In the genomic region with DNA sequence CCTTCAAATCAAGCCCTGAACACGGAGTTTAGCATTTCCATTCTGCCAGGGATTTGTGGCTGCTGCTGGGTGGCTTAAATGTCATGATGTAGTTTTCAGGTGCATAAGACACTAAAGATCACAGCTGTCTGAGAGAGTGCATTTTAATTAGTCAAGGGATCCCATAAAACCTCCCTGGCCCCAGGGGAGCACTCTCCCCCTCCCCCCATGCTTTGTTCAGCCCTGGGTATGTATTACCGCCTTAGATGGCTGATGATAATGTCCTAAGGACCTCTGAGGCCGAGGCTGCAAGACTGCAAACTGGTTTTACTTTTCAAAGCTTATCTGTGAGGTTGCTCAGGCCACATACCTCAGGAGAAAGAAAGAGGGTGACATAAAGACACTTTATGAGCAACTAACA, we compare ENCODE assay signal across 26 mouse cellular contexts. TPM values are rescaled to one million over a fixed set of nuclear protein-coding genes. Genes with fewer than 3 reads are reported as not detected.
A peak's percentile ranks its signal among the peaks of the same experiment; 100 is the strongest.
DNase-seq lines count a peak whose midpoint lies in the region; ATAC-seq and TF ChIP-seq lines count a peak whose summit lies in the region.
"Had no signal": no experiment of that assay in that cellular context is flagged by ENCODE, and none has a peak within 500 bp of the region (broad histone marks: within the 10 kb centered on the region; RNA-seq: fewer than 3 reads in every experiment).

No protein-coding gene starts in this region.

- no peak for TF ChIP-seq POLR2A in brain, embryonic 14.5 days (IDR thresholded peaks at IDR 0.05; ENCODE audit: borderline replicate concordance, extremely low read depth, insufficient read depth, insufficient read length, poor library complexity, severe bottlenecking)

- H3K9me3 ChIP-seq in embryonic facial prominence, embryonic 14.5 days (ENCODE audit: control insufficient read depth, low read length), result no peaks in the 10 kb centered on the region
- H3K9me3 ChIP-seq in embryonic facial prominence, embryonic 10.5 days, result no peaks in the 10 kb centered on the region
- no peaks in the 10 kb centered on the region for H3K9me3 ChIP-seq in neural tube, embryonic 13.5 days
- H3K9me3 ChIP-seq in neural tube, embryonic 15.5 days (replicated peaks), result no peaks in the 10 kb centered on the region
- H3K9me3 ChIP-seq: embryonic facial prominence, embryonic 12.5 days; embryonic facial prominence, embryonic 15.5 days; forebrain, embryonic 10.5 days; forebrain, embryonic 12.5 days; G1E had no signal

- ATAC-seq in embryonic facial prominence, embryonic 14.5 days (ENCODE audit: low read depth), result no peak
- peak; percentile 80 for ATAC-seq in neural tube, embryonic 13.5 days (ENCODE audit: low read depth)
- ATAC-seq in neural tube, embryonic 15.5 days (ENCODE audit: low FRiP score), result no peak
- ATAC-seq: activated CD4-positive, CD25-positive, alpha-beta regulatory T cell, adult 4 months; CD4-positive, CD25-positive, alpha-beta regulatory T cell, adult 4 months; forebrain, embryonic 14.5 days; forebrain, embryonic 16.5 days; Patski had no signal

- no peaks in the 10 kb centered on the region for H3K36me3 ChIP-seq in embryonic facial prominence, embryonic 14.5 days (ENCODE audit: control insufficient read depth, insufficient read depth, low read length)
- no peaks in the 10 kb centered on the region for H3K36me3 ChIP-seq in embryonic facial prominence, embryonic 10.5 days (replicated peaks)
- H3K36me3 ChIP-seq in neural tube, embryonic 13.5 days, result no peaks in the 10 kb centered on the region
- no peaks in the 10 kb centered on the region for H3K36me3 ChIP-seq in neural tube, embryonic 15.5 days
- H3K36me3 ChIP-seq: embryonic facial prominence, embryonic 12.5 days; embryonic facial prominence, embryonic 15.5 days; forebrain, embryonic 10.5 days; forebrain, embryonic 12.5 days; G1E had no signal

- no peak overlapping the region for H3K4me3 ChIP-seq in embryonic facial prominence, embryonic 14.5 days (ENCODE audit: low read depth, low read length)
- no peak overlapping the region for H3K4me3 ChIP-seq in embryonic facial prominence, embryonic 10.5 days
- no peak overlapping the region for H3K4me3 ChIP-seq in neural tube, embryonic 13.5 days
- no peak overlapping the region for H3K4me3 ChIP-seq in neural tube, embryonic 15.5 days (replicated peaks)
- H3K4me3 ChIP-seq: embryonic facial prominence, embryonic 12.5 days; embryonic facial prominence, embryonic 15.5 days; erythroblast, embryonic 14.5 days; forebrain, embryonic 10.5 days; forebrain, embryonic 12.5 days had no signal

- 50% methylated on average over 3 of the region's 3 CpGs for WGBS in embryonic facial prominence, embryonic 14.5 days
- 47% methylated on average over 3 of the region's 3 CpGs for WGBS in embryonic facial prominence, embryonic 10.5 days
- 26% methylated on average over 3 of the region's 3 CpGs for WGBS in neural tube, embryonic 13.5 days
- 11% methylated on average over 3 of the region's 3 CpGs for WGBS in neural tube, embryonic 15.5 days

- no peak overlapping the region for H3K4me2 ChIP-seq in embryonic facial prominence, embryonic 14.5 days (ENCODE audit: low read depth, low read length)
- no peak overlapping the region for H3K4me2 ChIP-seq in neural tube, embryonic 13.5 days
- H3K4me2 ChIP-seq in neural tube, embryonic 15.5 days, result no peak overlapping the region
- H3K4me2 ChIP-seq: embryonic facial prominence, embryonic 12.5 days; embryonic facial prominence, embryonic 15.5 days; forebrain, embryonic 12.5 days had no signal

- H3K4me1 ChIP-seq in embryonic facial prominence, embryonic 14.5 days (ENCODE audit: control insufficient read depth, insufficient read depth, low read length), result peaks cover 9% of the 10 kb centered on the region; the same call in 1 of the 2 replicates
- no peaks in the 10 kb centered on the region; the same call in 1 of the 2 replicates for H3K4me1 ChIP-seq in embryonic facial prominence, embryonic 10.5 days
- H3K4me1 ChIP-seq in neural tube, embryonic 13.5 days (replicated peaks), result peaks cover 12% of the 10 kb centered on the region
- peaks cover 5% of the 10 kb centered on the region; the same call in 1 of the 2 replicates for H3K4me1 ChIP-seq in neural tube, embryonic 15.5 days

- no peaks in the 10 kb centered on the region for H3K27me3 ChIP-seq in embryonic facial prominence, embryonic 14.5 days (replicated peaks; ENCODE audit: control insufficient read depth, insufficient read depth, low read length)
- no peaks in the 10 kb centered on the region for H3K27me3 ChIP-seq in embryonic facial prominence, embryonic 10.5 days (replicated peaks; ENCODE audit: low read depth, poor library complexity, severe bottlenecking)
- no peaks in the 10 kb centered on the region for H3K27me3 ChIP-seq in neural tube, embryonic 13.5 days
- H3K27me3 ChIP-seq in neural tube, embryonic 15.5 days (replicated peaks), result no peaks in the 10 kb centered on the region
- H3K27me3 ChIP-seq: embryonic facial prominence, embryonic 12.5 days; embryonic facial prominence, embryonic 15.5 days; Patski had no signal

- no peak overlapping the region for H3K27ac ChIP-seq in embryonic facial prominence, embryonic 14.5 days (replicated peaks; ENCODE audit: low read depth, low read length)
- no peak overlapping the region for H3K27ac ChIP-seq in embryonic facial prominence, embryonic 10.5 days (replicated peaks)
- H3K27ac ChIP-seq in neural tube, embryonic 13.5 days (replicated peaks), result peak overlapping the region; percentile 39; the same call in 1 of the 2 replicates
- H3K27ac ChIP-seq in neural tube, embryonic 15.5 days (replicated peaks), result no peak overlapping the region
- H3K27ac ChIP-seq: embryonic facial prominence, embryonic 12.5 days; embryonic facial prominence, embryonic 15.5 days; forebrain, embryonic 10.5 days; forebrain, embryonic 12.5 days had no signal

- no peak for TF ChIP-seq CTCF in brain, embryonic 14.5 days (IDR thresholded peaks at IDR 0.05; ENCODE audit: borderline replicate concordance, extremely low read depth, insufficient read depth, insufficient read length)

- DNase-seq in embryonic facial prominence, embryonic 14.5 days (ENCODE audit: low spot score), result peak; percentile 28
- no peak for DNase-seq in embryonic facial prominence, embryonic 10.5 days (ENCODE audit: low spot score)
- peak; percentile 18 for DNase-seq in brain, embryonic 14.5 days (ENCODE audit: low read depth)
- DNase-seq: adrenal gland, adult 8-10 months; adrenal gland, postnatal 14 days; adrenal gland, postnatal 36 days; cerebellum, adult 11 months; cerebellum, adult 18-20 months; cerebellum, adult 8-10 months; cerebellum, adult 9-11 months; cerebellum, postnatal 14 days; cerebellum, postnatal 36 days; embryo, embryonic 11 days had no signal

- H3K9ac ChIP-seq in embryonic facial prominence, embryonic 14.5 days (ENCODE audit: low read depth, low read length), result no peak overlapping the region
- no peak overlapping the region for H3K9ac ChIP-seq in neural tube, embryonic 13.5 days
- H3K9ac ChIP-seq in neural tube, embryonic 15.5 days (replicated peaks), result no peak overlapping the region
- H3K9ac ChIP-seq: embryonic facial prominence, embryonic 12.5 days; embryonic facial prominence, embryonic 15.5 days; forebrain, embryonic 12.5 days had no signal

RNA-seq across cellular contexts. Expression of gene Rufy1, which starts 51.7 kb away (rescaled TPM):
- 22.2 and 23.1 TPM in 2 replicates for polyA plus RNA-seq in embryonic facial prominence, embryonic 14.5 days (2014; fragmentation: Nextera tagmentation; extraction: Ambion mirVana)
- 21.8 and 27.0 TPM in 2 replicates for polyA plus RNA-seq in embryonic facial prominence, embryonic 10.5 days (2016; fragmentation: Nextera tagmentation; extraction: Ambion mirVana)
- 26.5 and 28.4 TPM in 2 replicates for polyA plus RNA-seq in neural tube, embryonic 13.5 days (2015; fragmentation: Nextera tagmentation; extraction: Ambion mirVana)
- 21.8 and 25.1 TPM in 2 replicates for polyA plus RNA-seq in neural tube, embryonic 15.5 days (2015; fragmentation: Nextera tagmentation; extraction: Ambion mirVana)
- polyA plus RNA-seq in brain, embryonic 14.5 days (2012; rRNA removed), result 20.8 and 23.0 TPM in 2 replicates
